Mouse (Mus musculus) olfactory bulb, adult 2 months (tissue): ENCODE results near the gene Bgn.

ENCODE experiments used
- CTCF ChIP-seq: fragments of 200-500 bp; IDR thresholded peaks from 2 replicates; pipeline ENCODE4 v1.5.1; 2012; ENCODE audit warnings: low read depth, mild to moderate bottlenecking, low read length, moderate library complexity; ENCODE audit not compliant: insufficient read depth
- POLR2A ChIP-seq: fragments of 200-500 bp; IDR thresholded peaks from 2 replicates; pipeline ENCODE4 v1.6.1; 2012; ENCODE audit warnings: mild to moderate bottlenecking, low read depth, low read length, moderate library complexity; ENCODE audit not compliant: insufficient read depth

- no peak for TF ChIP-seq CTCF
- no peak for TF ChIP-seq POLR2A
Measured at GRCm38 (mm10) chrX:73484870-73485269, 1.5 kb downstream of the Bgn start.
